Mouse (Mus musculus) midbrain, postnatal 0 days (tissue): ENCODE results near the gene Zswim3. TPM values are rescaled to one million over a fixed set of nuclear protein-coding genes. Genes with fewer than 3 reads are reported as not detected.
"Not testable (repeated sequence)": the region's sequence is repeated elsewhere in the genome, so short reads cannot be mapped to it uniquely, and the experiment has no call there.

Experiments used
- ATAC-seq: fragments of 200-750 bp; cut with Nextera tagmentation; 2 replicates; pipeline ENCODE4 v1.8.0; 2017; ENCODE audit warnings: moderate number of reproducible peaks, mild to moderate bottlenecking, moderate TSS enrichment, moderate library complexity; ENCODE audit not compliant: low FRiP score
- DNase-seq: peaks from one replicate; pipeline ENCODE4 v3.0.0-alpha.2; 2015; ENCODE audit warnings: low spot score
- H3K27ac ChIP-seq: fragments of 300-500 bp; sonication (generic); 2 replicates; pipeline ENCODE4 v1.5.1; 2014; ENCODE audit warnings: low read depth, mild to moderate bottlenecking, low read length, mixed read lengths
- H3K27me3 ChIP-seq: fragments of 300-500 bp; sonication (generic); 2 replicates; pipeline ENCODE4 v1.6.1; 2014; ENCODE audit warnings: low read length, control low read depth, mixed read lengths; ENCODE audit not compliant: insufficient read depth
- H3K36me3 ChIP-seq: fragments of 300-500 bp; sonication (generic); 2 replicates; pipeline ENCODE4 v1.6.1; 2014; ENCODE audit warnings: low read length, control low read depth, mixed read lengths; ENCODE audit not compliant: insufficient read depth
- H3K4me1 ChIP-seq: fragments of 300-500 bp; sonication (generic); 2 replicates; pipeline ENCODE4 v1.6.1; 2014; ENCODE audit warnings: mild to moderate bottlenecking, control low read depth, antibody characterized with exemption, low read length, mixed read lengths; ENCODE audit not compliant: insufficient read depth
- H3K4me2 ChIP-seq: fragments of 300-500 bp; sonication (generic); 2 replicates; pipeline ENCODE4 v1.6.1; 2014; ENCODE audit warnings: low read depth, mild to moderate bottlenecking, low read length, mixed read lengths; ENCODE audit not compliant: poor library complexity, severe bottlenecking
- H3K4me3 ChIP-seq: fragments of 300-500 bp; sonication (generic); 2 replicates; pipeline ENCODE4 v1.5.1; 2014; ENCODE audit warnings: low read depth, mild to moderate bottlenecking, low read length, moderate library complexity
- H3K9ac ChIP-seq: fragments of 300-500 bp; sonication (generic); replicated peaks from 2 replicates; pipeline ENCODE4 v1.6.1; 2014; ENCODE audit warnings: mild to moderate bottlenecking, low read length, moderate library complexity, mixed read lengths; ENCODE audit not compliant: poor library complexity, severe bottlenecking
- H3K9me3 ChIP-seq: fragments of 300-500 bp; sonication (generic); 2 replicates; pipeline ENCODE4 v1.6.1; 2016; ENCODE audit warnings: low read length, control low read depth
- CTCF ChIP-seq: IDR thresholded peaks from 2 replicates; pipeline ENCODE4 v1.5.1; 2016; ENCODE audit warnings: antibody characterized with exemption, mild to moderate bottlenecking
- WGBS: fragments of 180-500 bp; shearing (Covaris S2); extraction: QIAGEN DNeasy Blood & Tissue Kit; methylation state at CpG from one replicate; pipeline ENCODE4 v1.1.7; 2014; 5-methylcytosine and 5-hydroxymethylcytosine counted together
- polyA plus RNA-seq: library from polyadenylated mRNA; unstranded; fragments of >200 nt; fragmentation: Nextera tagmentation; extraction: Ambion mirVana; gene quantifications from 2 replicates; pipeline ENCODE4 v1.2.1, GENCODE M21; 2015
- total RNA-seq: library from RNA; depleted of rRNA; stranded (reverse); fragments of >200 nt; gene quantifications from 2 replicates; pipeline ENCODE4 v1.2.3, GENCODE M21; 2014

Gene Zswim3
- total and polyA plus RNA-seq, 2 experiments from 2014 or later: 5.5 to 7.7 TPM

- no peaks in the 10 kb centered on the region for H3K36me3 ChIP-seq
- no peaks in the 10 kb centered on the region for H3K9me3 ChIP-seq
- no peak overlapping the region for H3K9ac ChIP-seq
- peaks cover 22% of the 10 kb centered on the region for H3K27me3 ChIP-seq
- H3K27ac ChIP-seq: no peak overlapping the region
- ATAC-seq (no peak), DNase-seq (no peak)
- H3K4me1 ChIP-seq: 0 out of 2 replicates have a peak, but pooled peaks cover 3% of the 10 kb centered on the region
- 79% methylated on average over 4 of the region's 4 CpGs for WGBS
- no peak overlapping the region for H3K4me2 ChIP-seq
- H3K4me3 ChIP-seq: no peak overlapping the region
- TF ChIP-seq CTCF: no peak
Observed at GRCm38 (mm10) chr2:164861094-164861493, 56.2 kb downstream of the Zswim3 start.

- peak; percentile 62; the same call in 1 of the 2 replicates for ATAC-seq
- Histone ChIP-seq H3K4me2 (no peak overlapping the region), H3K9me3 (no peaks in the 10 kb centered on the region), H3K4me3 (no peak overlapping the region), H3K4me1 (0 out of 2 replicates have a peak, but pooled peaks cover 1% of the 10 kb centered on the region), H3K27me3 (peaks cover 15% of the 10 kb centered on the region), H3K27ac (0 out of 2 replicates have a peak overlapping the region, but pooled peaks have one; percentile 18), H3K36me3 (no peaks in the 10 kb centered on the region), H3K9ac (no peak overlapping the region)
- TF ChIP-seq CTCF: no peak
- 38% methylated on average over 9 of the region's 9 CpGs for WGBS
- DNase-seq: peak; percentile 84
Observed at GRCm38 (mm10) chr2:164862179-164862861, 57.4 kb downstream of the Zswim3 start.

DNA sequence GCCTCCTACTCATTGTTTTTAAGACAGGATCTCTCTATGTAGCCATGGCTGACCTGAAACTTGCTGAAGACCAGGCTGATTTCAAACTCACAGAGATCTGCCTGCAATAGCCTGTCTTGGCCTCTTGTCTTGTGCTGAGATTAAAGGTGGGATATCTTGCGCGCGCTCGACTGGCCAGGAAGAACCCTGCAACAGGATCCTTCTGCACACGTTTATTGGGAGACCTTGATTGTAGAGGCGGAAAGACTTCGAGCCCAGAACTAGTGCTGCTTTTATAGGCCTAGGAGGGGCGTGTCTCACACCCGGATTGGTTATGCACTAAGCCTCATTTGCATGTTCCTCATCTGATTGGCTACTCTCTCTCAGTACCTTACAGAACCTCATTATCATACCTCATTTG is 58.5 kb downstream of the Zswim3 start:
- not testable (repeated sequence) for DNase-seq, H3K4me3 ChIP-seq, ATAC-seq, H3K9ac ChIP-seq, H3K9me3 ChIP-seq, H3K27me3 ChIP-seq, H3K4me1 ChIP-seq, H3K4me2 ChIP-seq, H3K36me3 ChIP-seq, H3K27ac ChIP-seq
- WGBS: 92% methylated on average over 7 of the region's 9 CpGs

GRCm38 (mm10) chr2:164864593-164864992 is 59.7 kb downstream of the Zswim3 start:
- Histone ChIP-seq H3K9ac (no peak overlapping the region), H3K27me3 (no peaks in the 10 kb centered on the region), H3K4me2 (no peak overlapping the region), H3K9me3 (no peaks in the 10 kb centered on the region), H3K27ac (no peak overlapping the region), H3K4me3 (no peak overlapping the region), H3K4me1 (no peaks in the 10 kb centered on the region), H3K36me3 (no peaks in the 10 kb centered on the region)
- no peak for TF ChIP-seq CTCF
- ATAC-seq (no peak), DNase-seq (no peak)
- 90% methylated on average over 4 of the region's 4 CpGs for WGBS

DNA sequence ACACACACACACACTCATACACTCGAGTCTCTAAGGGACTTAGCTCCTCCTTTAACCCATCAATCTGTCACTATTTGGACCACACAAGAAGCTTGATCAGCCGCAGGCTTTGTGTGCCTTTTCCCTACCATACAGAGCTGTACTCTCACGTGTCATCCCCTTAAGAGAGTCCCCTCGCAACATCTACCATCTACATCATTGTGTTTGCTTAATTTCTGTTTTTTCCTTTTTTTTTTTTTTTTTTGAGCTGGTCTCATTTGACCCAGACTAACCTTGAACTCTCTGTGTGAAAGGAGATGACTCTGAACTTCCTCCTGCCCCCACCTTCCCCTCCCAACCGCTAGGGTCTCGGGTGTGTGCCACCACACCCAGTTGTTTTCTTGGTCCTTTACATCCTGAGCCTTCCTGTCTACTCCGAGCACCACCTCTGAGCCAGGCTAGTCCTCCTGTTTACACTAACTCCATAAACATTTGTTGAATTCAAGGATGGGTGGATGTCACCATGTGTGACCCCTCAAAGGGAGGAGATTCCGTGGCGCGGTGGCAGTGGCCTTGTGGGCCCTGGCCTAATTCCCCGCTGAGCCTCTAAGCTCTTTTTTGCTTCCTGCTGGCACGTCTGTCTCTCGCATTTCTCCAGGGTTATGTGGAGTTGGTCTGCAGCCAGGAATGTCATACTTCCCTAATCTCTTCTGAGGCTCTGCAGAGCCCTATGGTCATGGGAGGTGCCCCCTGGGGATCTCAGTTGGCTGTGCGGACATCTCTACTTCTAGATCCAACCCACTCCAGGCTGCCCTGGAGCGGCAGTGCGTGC is 62.0 kb downstream of the Zswim3 start:
- no peak overlapping the region for H3K27ac ChIP-seq
- WGBS: 63% methylated on average over 16 of the region's 16 CpGs
- no peak for DNase-seq

GRCm38 (mm10) chr2:164867566-164867965 is 62.7 kb downstream of the Zswim3 start:
- no peak for DNase-seq
- no peaks in the 10 kb centered on the region for H3K27me3 ChIP-seq
- H3K4me3 ChIP-seq: no peak overlapping the region
- H3K9ac ChIP-seq: no peak overlapping the region
- H3K4me1 ChIP-seq: no peaks in the 10 kb centered on the region
- no peak for ATAC-seq
- H3K4me2 ChIP-seq: no peak overlapping the region
- peak; percentile 50 for TF ChIP-seq CTCF
- no peaks in the 10 kb centered on the region for H3K9me3 ChIP-seq
- H3K36me3 ChIP-seq: no peaks in the 10 kb centered on the region
- no peak overlapping the region for H3K27ac ChIP-seq
- 95% methylated on average over 7 of the region's 7 CpGs for WGBS

More for the DNA sequence above, 62.0 kb downstream of the Zswim3 start:
- Histone ChIP-seq H3K9ac (no peak overlapping the region), H3K27me3 (no peaks in the 10 kb centered on the region), H3K4me1 (no peaks in the 10 kb centered on the region), H3K36me3 (no peaks in the 10 kb centered on the region), H3K4me2 (no peak overlapping the region), H3K9me3 (no peaks in the 10 kb centered on the region), H3K4me3 (no peak overlapping the region)
- ATAC-seq: no peak
- no peak for TF ChIP-seq CTCF
